ENCODE assay signal across 28 mouse cellular contexts in the genomic region with DNA sequence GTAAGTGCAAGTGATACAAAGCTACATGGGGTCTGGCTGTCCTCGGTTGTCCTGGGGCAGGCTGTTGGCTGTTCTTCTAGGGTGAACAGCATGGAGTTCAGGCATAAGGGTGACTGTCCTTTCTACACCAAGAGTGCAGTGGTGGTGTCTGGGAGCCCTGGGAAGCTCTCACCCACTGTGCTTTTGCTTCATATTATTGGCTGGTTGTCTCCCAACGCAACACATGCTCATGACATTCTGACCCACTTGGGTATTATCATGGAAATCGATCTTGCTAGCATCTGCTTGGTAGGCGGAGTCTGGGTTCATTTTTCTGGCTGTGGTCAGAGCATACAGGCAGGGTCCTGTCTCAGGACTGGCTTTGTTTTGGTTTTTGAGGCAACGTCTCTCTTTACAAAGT.
DNase-seq lines count a peak whose midpoint lies in the region; ATAC-seq and TF ChIP-seq lines count a peak whose summit lies in the region.
"Had no signal": no experiment of that assay in that cellular context is flagged by ENCODE, and none has a peak within 500 bp of the region (broad histone marks: within the 10 kb centered on the region; RNA-seq: fewer than 3 reads in every experiment).

No protein-coding gene starts in this region.

- peak; percentile 8 for DNase-seq in gastrocnemius, adult 2 months
- DNase-seq in gastrocnemius, postnatal 36 days = no peak
- peak; percentile 21 for DNase-seq in liver, adult 2 months (ENCODE audit: extremely low read depth, low read depth, low spot score)
- DNase-seq in midbrain, embryonic 11.5 days (ENCODE audit: low spot score, missing footprints) = peak; percentile 70
- DNase-seq in liver, postnatal 0 days = no peak
- DNase-seq: adrenal gland, postnatal 10 days; cerebellum, adult 8-10 months; cerebellum, postnatal 25 days; heart, postnatal 36 days; kidney, adult 9 months; kidney, postnatal 10 days; layer of hippocampus, postnatal 36 days; lung, adult 18-20 months; thymus, adult 18-20 months; thymus, postnatal 25 days had no signal

- no peak for TF ChIP-seq POLR2A in liver, adult 2 months (IDR thresholded peaks at IDR 0.05; ENCODE audit: extremely low read depth, insufficient read depth, low read length)

- intact Hi-C loops in gastrocnemius, adult 2 months (cut with DNase I) = no loop called here
- intact Hi-C loops in gastrocnemius, postnatal 36 days (cut with DNase I) = no loop called here

- H3K9me3 ChIP-seq in liver, embryonic 12.5 days (replicated peaks) = no peaks in the 10 kb centered on the region
- no peaks in the 10 kb centered on the region for H3K9me3 ChIP-seq in midbrain, embryonic 11.5 days (ENCODE audit: control insufficient read depth, low read length)
- no peaks in the 10 kb centered on the region for H3K9me3 ChIP-seq in midbrain, embryonic 16.5 days (replicated peaks; ENCODE audit: control insufficient read depth, low read length, poor library complexity, severe bottlenecking)
- H3K9me3 ChIP-seq in liver, postnatal 0 days (ENCODE audit: low read length) = no peaks in the 10 kb centered on the region
- H3K9me3 ChIP-seq: forebrain, embryonic 15.5 days; G1E; heart, embryonic 10.5 days; heart, embryonic 15.5 days; hindbrain, embryonic 13.5 days; limb, embryonic 10.5 days; limb, embryonic 15.5 days; midbrain, embryonic 10.5 days; neural tube, embryonic 12.5 days had no signal

- no peak for TF ChIP-seq EP300 in liver, postnatal 0 days (IDR thresholded peaks at IDR 0.05; ENCODE audit: low read depth)

- ATAC-seq in liver, embryonic 12.5 days = no peak
- ATAC-seq in midbrain, embryonic 11.5 days (ENCODE audit: low FRiP score) = no peak
- no peak for ATAC-seq in midbrain, embryonic 16.5 days
- ATAC-seq in liver, postnatal 0 days = no peak
- ATAC-seq: forebrain, embryonic 15.5 days; intestine, postnatal 0 days had no signal

- no peaks in the 10 kb centered on the region for H3K79me2 ChIP-seq in liver, adult 2 months (ENCODE audit: control insufficient read depth, insufficient read depth, low read length)

- H3K9ac ChIP-seq in liver, adult 2 months (ENCODE audit: low read depth, low read length) = no peak overlapping the region
- H3K9ac ChIP-seq in liver, embryonic 12.5 days = no peak overlapping the region; the same call in 1 of the 2 replicates
- no peak overlapping the region for H3K9ac ChIP-seq in midbrain, embryonic 11.5 days (ENCODE audit: low read length)
- no peak overlapping the region for H3K9ac ChIP-seq in midbrain, embryonic 16.5 days (ENCODE audit: low read depth, low read length)
- no peak overlapping the region for H3K9ac ChIP-seq in liver, postnatal 0 days (replicated peaks)
- H3K9ac ChIP-seq: forebrain, embryonic 15.5 days; heart, embryonic 15.5 days; hindbrain, embryonic 13.5 days; limb, embryonic 15.5 days; neural tube, embryonic 12.5 days had no signal

- 81% methylated on average over 5 of the region's 5 CpGs for WGBS in liver, adult 2 months
- WGBS in liver, embryonic 12.5 days (ENCODE audit: insufficient replicate concordance) = 79% methylated on average over 5 of the region's 5 CpGs
- 74% methylated on average over 5 of the region's 5 CpGs for WGBS in midbrain, embryonic 11.5 days
- WGBS in midbrain, embryonic 16.5 days = 74% methylated on average over 5 of the region's 5 CpGs
- 72% methylated on average over 5 of the region's 5 CpGs for WGBS in liver, postnatal 0 days (ENCODE audit: insufficient replicate concordance)

- H3K27ac ChIP-seq in gastrocnemius, adult 2 months = no peak overlapping the region
- H3K27ac ChIP-seq in liver, adult 2 months (replicated peaks; ENCODE audit: insufficient read depth, low read depth, low read length) = peak overlapping the region; percentile 38; the same call in 1 of the 2 replicates
- H3K27ac ChIP-seq in liver, embryonic 12.5 days = no peak overlapping the region
- no peak overlapping the region for H3K27ac ChIP-seq in midbrain, embryonic 11.5 days (ENCODE audit: low read depth, low read length)
- no peak overlapping the region for H3K27ac ChIP-seq in midbrain, embryonic 16.5 days (ENCODE audit: low read length)
- H3K27ac ChIP-seq in liver, postnatal 0 days (ENCODE audit: low read depth) = peak overlapping the region; percentile 31; the same call in 1 of the 2 replicates
- H3K27ac ChIP-seq: forebrain, embryonic 15.5 days; heart, embryonic 15.5 days; hindbrain, embryonic 13.5 days; limb, embryonic 10.5 days; limb, embryonic 15.5 days; midbrain, embryonic 10.5 days; neural tube, embryonic 12.5 days had no signal

- H3K36me3 ChIP-seq in liver, adult 2 months (ENCODE audit: control insufficient read depth, insufficient read depth, low read length) = no peaks in the 10 kb centered on the region
- H3K36me3 ChIP-seq in liver, embryonic 12.5 days = 0 out of 2 replicates have a peak, but pooled peaks cover 4% of the 10 kb centered on the region
- H3K36me3 ChIP-seq in midbrain, embryonic 11.5 days (ENCODE audit: control insufficient read depth, insufficient read depth, low read length) = no peaks in the 10 kb centered on the region
- H3K36me3 ChIP-seq in midbrain, embryonic 16.5 days (ENCODE audit: control insufficient read depth, insufficient read depth, low read length) = no peaks in the 10 kb centered on the region
- H3K36me3 ChIP-seq in liver, postnatal 0 days (replicated peaks; ENCODE audit: insufficient read depth, low read length) = 0 out of 2 replicates have a peak, but pooled peaks cover 6% of the 10 kb centered on the region
- H3K36me3 ChIP-seq: forebrain, embryonic 15.5 days; G1E; heart, embryonic 15.5 days; hindbrain, embryonic 13.5 days; limb, embryonic 10.5 days; midbrain, embryonic 10.5 days; neural tube, embryonic 12.5 days had no signal

- H3K4me1 ChIP-seq in liver, adult 2 months (ENCODE audit: control insufficient read depth, insufficient read depth, low read length) = no peaks in the 10 kb centered on the region; the same call in 1 of the 2 replicates
- H3K4me1 ChIP-seq in liver, embryonic 12.5 days = peaks cover 50% of the 10 kb centered on the region
- no peaks in the 10 kb centered on the region for H3K4me1 ChIP-seq in midbrain, embryonic 11.5 days (ENCODE audit: control insufficient read depth, insufficient read depth, low read length)
- H3K4me1 ChIP-seq in midbrain, embryonic 16.5 days (ENCODE audit: control insufficient read depth, insufficient read depth, low read length) = no peaks in the 10 kb centered on the region
- H3K4me1 ChIP-seq in liver, postnatal 0 days (ENCODE audit: insufficient read depth) = peaks cover 3% of the 10 kb centered on the region; the same call in 1 of the 2 replicates
- H3K4me1 ChIP-seq: forebrain, embryonic 15.5 days; neural tube, embryonic 12.5 days had no signal

- TF ChIP-seq CTCF in gastrocnemius, adult 2 months (IDR thresholded peaks at IDR 0.05) = no peak
- no peak for TF ChIP-seq CTCF in liver, adult 2 months (IDR thresholded peaks at IDR 0.05; ENCODE audit: low read depth, low read length)
- TF ChIP-seq CTCF in liver, postnatal 0 days (IDR thresholded peaks at IDR 0.05; ENCODE audit: low read depth) = no peak

- no peaks in the 10 kb centered on the region for H3K27me3 ChIP-seq in liver, adult 2 months (ENCODE audit: control insufficient read depth, insufficient read depth, low read length)
- no peaks in the 10 kb centered on the region for H3K27me3 ChIP-seq in liver, embryonic 12.5 days (replicated peaks)
- H3K27me3 ChIP-seq in midbrain, embryonic 11.5 days (ENCODE audit: control insufficient read depth, insufficient read depth, low read length) = no peaks in the 10 kb centered on the region
- H3K27me3 ChIP-seq in midbrain, embryonic 16.5 days (ENCODE audit: control insufficient read depth, insufficient read depth, low read depth, low read length) = no peaks in the 10 kb centered on the region
- H3K27me3 ChIP-seq in liver, postnatal 0 days (ENCODE audit: insufficient read depth, low read length) = no peaks in the 10 kb centered on the region
- H3K27me3 ChIP-seq: forebrain, embryonic 15.5 days; heart, embryonic 15.5 days; hindbrain, embryonic 13.5 days; limb, embryonic 15.5 days; neural tube, embryonic 12.5 days had no signal

- no peak overlapping the region for H3K4me3 ChIP-seq in gastrocnemius, adult 2 months
- no peak overlapping the region for H3K4me3 ChIP-seq in liver, adult 2 months (ENCODE audit: insufficient read depth, low read depth, low read length)
- H3K4me3 ChIP-seq in liver, embryonic 12.5 days = no peak overlapping the region
- H3K4me3 ChIP-seq in midbrain, embryonic 11.5 days (ENCODE audit: low read depth, low read length) = no peak overlapping the region
- H3K4me3 ChIP-seq in midbrain, embryonic 16.5 days (ENCODE audit: low read depth, low read length) = no peak overlapping the region
- H3K4me3 ChIP-seq in liver, postnatal 0 days (ENCODE audit: low read depth, low read length) = no peak overlapping the region
- H3K4me3 ChIP-seq: forebrain, embryonic 15.5 days; heart, embryonic 10.5 days; heart, embryonic 15.5 days; hindbrain, embryonic 13.5 days; limb, embryonic 10.5 days; limb, embryonic 15.5 days; midbrain, embryonic 10.5 days; myocyte; neural tube, embryonic 12.5 days had no signal

- no peak overlapping the region for H3K4me2 ChIP-seq in liver, embryonic 12.5 days
- H3K4me2 ChIP-seq in midbrain, embryonic 11.5 days = no peak overlapping the region
- H3K4me2 ChIP-seq in midbrain, embryonic 16.5 days (ENCODE audit: low read length) = no peak overlapping the region
- no peak overlapping the region for H3K4me2 ChIP-seq in liver, postnatal 0 days (ENCODE audit: low read depth, low read length)
- H3K4me2 ChIP-seq: forebrain, embryonic 15.5 days; heart, embryonic 15.5 days; hindbrain, embryonic 13.5 days; limb, embryonic 15.5 days; neural tube, embryonic 12.5 days had no signal

Comparison
In these comparisons a context has a peak if more than half of its experiments do, and no peak if none do; other contexts are left out.
1. DNase-seq: peak in gastrocnemius, adult 2 months (single experiment), liver, adult 2 months (single experiment) and midbrain, embryonic 11.5 days (single experiment); none in gastrocnemius, postnatal 36 days (0 of 2) and liver, postnatal 0 days (single experiment).
2. H3K27ac ChIP-seq: peak in liver, adult 2 months (single experiment) and liver, postnatal 0 days (single experiment); none in gastrocnemius, adult 2 months (single experiment), liver, embryonic 12.5 days (single experiment), midbrain, embryonic 11.5 days (single experiment) and midbrain, embryonic 16.5 days (single experiment).